Mouse (Mus musculus): ENCODE results near the gene Asxl2.
"Not testable (repeated sequence)": the region's sequence is repeated elsewhere in the genome, so short reads cannot be mapped to it uniquely, and the experiment has no call there.

Gene Asxl2

GRCm38 (mm10) chr12:3426530-3427034 is at the start of gene Asxl2:
Gene Asxl2, plus strand, starts transcription at chr12:3426857.
- DNase-seq, result peak; percentile 99

GRCm38 (mm10) chr12:3377190-3377589 is 49.5 kb upstream of the Asxl2 start:
- DNase-seq, result no peak

DNA sequence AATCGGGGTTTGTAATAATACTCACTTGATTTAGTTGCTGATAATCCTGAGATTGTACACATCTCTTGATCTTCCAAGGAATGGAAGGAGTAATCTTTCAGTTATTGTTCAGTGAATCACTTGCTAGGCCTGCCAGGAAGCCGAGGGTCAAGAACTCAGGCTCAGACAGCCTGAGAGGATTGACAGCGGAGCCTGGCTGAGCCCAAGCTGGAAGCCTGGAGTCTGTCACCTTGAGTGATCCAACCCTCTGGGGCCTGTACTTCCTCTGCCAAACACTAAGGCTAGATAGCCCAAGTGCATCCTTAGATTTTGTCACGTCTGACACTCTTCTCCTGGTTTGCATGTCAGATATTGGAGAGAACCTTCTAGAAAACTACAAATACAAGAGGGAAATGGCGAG is 48.9 kb upstream of the Asxl2 start:
- no peak for DNase-seq

DNA sequence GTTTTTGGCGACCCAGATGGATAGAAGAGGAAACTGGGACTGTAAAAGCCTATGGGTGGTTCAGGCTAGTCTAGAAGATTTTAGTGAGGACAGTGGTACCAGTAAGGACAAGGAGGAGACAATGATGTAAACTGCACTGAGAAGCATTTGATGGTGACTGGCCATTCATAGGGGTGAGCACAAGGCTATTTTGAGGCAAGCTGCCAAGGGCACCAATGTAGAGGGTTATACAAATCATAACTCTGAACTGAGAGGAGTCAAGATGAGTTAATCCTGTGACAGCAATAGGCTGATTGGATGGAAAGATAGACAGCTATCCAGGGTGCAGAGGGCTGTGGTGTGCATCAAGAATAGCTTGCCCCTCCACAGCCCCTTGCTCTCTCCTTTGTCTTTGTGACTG is 41.8 kb upstream of the Asxl2 start:
- no peak for DNase-seq

DNA sequence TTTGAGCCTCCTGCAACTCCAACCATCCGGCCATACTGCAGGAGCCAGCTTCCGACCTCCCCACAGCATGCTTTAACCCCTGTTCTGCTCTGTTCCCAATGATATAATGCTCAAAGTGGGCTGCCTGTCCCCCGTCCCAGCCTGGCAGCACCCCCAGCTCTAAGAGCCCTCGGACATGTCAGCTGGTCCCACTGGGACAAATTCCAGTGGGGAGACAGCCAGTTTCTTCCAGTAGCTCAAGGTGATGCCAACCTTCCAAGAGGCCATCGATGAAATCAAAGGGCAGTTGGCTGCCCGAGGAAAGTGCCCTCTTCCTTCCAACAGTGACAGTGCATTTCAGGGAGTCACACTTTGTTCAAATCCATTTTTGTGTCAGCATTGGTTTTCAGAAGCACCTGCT is 41.4 kb upstream of the Asxl2 start:
- no peak for DNase-seq

DNA sequence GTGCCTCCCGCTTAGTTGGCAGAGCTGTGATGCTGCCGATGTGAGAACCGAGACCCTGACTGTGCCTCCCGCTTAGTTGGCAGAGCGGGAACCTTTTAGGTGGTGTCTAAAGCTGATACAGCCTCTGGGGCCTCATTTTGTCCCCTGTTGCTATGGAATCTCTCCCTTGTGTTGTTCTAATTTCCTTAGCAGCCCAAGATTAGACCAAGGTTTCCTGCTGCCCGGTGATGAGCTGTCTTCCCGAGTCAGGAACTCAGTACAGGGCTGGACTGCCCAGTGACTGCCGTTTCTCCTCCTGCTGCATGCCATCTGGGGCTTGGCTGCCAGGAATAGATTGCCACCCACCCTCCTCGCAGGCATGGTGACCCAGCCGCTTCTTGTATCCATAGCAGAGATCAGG is 40.7 kb upstream of the Asxl2 start:
- no peak for DNase-seq

GRCm38 (mm10) chr12:3387891-3388290 is 38.8 kb upstream of the Asxl2 start:
- no peak for DNase-seq

DNA sequence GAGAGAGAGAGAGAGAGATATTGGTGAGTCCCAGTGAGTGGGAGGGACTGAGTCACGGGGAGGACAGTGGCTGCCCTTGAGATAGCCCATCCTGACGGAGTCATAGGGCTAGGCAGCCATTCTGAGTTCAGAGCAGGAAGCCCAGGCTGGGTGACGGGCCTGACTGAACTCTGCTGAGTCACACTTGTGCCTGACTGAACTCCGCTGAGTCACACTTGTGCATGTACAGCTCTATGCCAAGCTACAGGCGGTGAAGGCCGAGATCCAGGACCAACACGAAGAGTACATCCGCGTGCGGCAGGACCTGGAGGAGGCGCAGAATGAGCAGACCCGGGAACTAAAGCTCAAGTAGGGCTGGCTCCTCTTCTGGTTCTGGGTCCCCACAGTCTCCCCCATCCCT is 37.3 kb upstream of the Asxl2 start:
- no peak for DNase-seq

DNA sequence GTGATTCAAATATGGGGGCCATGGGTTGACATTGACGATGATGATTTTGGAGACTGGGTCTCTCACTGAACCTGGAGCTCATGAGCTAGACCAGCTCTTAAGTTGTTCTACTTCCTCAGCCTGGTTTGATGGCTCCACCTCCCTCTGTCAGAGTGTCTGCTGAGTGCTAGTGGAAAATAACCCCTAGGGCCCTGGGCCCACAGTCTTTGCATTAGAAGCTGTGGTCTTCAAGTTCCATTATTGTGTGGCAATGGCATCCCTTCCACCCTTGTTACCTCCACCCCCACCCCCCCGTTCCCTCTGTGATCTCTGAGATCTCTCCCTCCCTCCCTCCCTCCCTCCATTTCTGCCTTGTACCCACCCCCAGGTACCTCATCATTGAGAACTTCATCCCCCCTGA is 36.6 kb upstream of the Asxl2 start:
- no peak for DNase-seq

GRCm38 (mm10) chr12:3390577-3391262 is 35.9 kb upstream of the Asxl2 start:
- DNase-seq, result peak; percentile 87

- DNase-seq, result no peak
Observed at GRCm38 (mm10) chr12:3391276-3391675, 35.4 kb upstream of the Asxl2 start.

DNA sequence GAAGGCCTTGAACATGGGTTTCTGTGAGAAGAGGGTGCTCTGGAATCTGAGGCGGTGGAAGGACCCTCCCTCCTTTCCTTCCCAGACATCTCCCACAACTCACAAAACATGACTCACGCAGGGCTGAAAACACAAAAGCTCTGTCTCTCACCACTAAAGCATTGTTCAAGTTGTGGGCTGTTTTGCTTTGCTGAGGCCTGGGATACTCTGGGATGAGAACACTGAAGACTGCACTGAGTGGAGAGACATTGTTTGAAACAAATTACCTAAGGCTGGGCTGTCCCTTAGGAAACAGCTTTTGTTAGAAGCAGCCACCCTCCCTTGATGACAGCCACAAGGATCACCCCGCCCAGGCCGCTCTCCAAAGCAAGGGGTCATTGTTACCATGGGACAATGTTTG is 33.5 kb upstream of the Asxl2 start:
- DNase-seq, result no peak

DNA sequence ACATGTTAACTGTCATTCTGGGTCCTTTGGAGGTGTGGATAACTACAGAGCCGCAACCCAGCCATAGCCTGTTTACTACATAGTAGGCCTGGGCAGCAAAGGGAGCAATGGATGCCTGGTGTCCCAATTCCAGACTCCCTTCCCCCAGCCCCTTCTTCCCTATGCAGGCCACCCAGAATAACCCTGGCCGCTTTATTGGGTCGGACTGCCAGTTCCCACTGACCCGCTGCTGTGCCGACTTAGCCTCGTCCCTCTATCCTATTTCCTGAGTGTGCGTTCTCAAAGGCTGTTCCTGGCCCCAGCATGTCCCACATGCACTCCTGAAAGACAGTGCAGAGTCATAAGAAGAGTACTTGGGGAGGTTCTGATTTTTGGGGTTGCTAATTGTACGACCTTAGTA is 29.7 kb upstream of the Asxl2 start:
- no peak for DNase-seq

GRCm38 (mm10) chr12:3405662-3406061 is 21.0 kb upstream of the Asxl2 start:
- not testable (repeated sequence) for DNase-seq

DNA sequence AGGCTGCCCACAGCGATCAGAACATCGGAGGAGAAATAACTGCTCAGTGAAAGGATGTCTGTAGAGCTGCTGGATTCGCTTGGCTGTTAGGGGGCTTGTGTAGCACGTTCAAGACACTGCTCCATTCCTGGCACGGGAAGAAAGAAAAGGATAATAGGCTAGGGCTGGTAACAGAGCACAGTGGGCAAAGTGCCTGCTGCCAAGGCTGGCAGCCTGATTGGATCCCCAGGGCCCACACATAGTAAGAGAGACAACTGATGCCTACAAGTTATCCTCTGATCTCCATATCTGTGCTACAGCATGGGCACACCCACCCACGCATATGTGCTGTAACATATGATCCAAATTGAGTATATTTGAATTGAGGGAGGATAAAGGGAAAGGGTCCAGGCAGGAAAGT is 20.1 kb upstream of the Asxl2 start:
- DNase-seq, result no peak

DNA sequence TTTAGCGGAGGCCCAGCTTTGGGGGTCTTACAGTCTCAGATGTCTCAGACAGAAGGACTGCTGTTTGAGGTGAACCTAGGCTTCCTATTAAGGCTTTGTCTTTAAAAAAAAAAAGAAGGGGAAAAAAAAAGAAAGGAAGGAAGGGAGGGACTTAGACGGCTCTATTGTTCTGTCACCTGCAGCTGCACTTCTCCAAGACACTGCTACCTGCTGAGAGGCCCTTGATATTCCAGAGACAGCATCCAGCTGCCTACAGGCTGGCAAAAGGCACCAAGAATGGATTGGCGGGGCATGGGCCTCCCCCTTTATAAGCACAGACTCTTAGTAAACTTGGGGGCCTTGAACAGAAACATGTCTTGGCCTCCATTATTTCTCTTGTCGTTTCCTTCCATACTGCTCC is 11.7 kb upstream of the Asxl2 start:
- DNase-seq, result no peak

DNA sequence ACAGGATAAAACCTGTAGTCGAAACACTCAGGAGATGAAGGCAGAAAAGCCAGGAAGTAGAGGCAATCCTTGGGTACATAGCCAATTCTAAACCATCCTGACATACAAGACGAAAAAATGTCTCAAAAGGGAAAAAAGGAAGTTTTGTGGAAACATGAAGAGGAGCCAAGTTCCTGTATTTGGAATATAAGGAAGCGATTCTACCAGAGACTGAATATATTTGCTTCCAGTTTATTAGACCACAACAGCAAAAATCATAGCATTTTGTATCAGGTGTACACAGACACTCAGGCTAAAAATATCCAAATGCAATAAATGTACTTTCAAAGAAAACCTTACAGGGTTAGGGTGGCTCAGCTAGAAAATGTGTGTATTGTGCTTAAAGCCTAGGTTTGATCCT is 7.9 kb upstream of the Asxl2 start:
- DNase-seq, result no peak

- DNase-seq, result no peak
Observed at GRCm38 (mm10) chr12:3420519-3420918, 6.1 kb upstream of the Asxl2 start.

DNA sequence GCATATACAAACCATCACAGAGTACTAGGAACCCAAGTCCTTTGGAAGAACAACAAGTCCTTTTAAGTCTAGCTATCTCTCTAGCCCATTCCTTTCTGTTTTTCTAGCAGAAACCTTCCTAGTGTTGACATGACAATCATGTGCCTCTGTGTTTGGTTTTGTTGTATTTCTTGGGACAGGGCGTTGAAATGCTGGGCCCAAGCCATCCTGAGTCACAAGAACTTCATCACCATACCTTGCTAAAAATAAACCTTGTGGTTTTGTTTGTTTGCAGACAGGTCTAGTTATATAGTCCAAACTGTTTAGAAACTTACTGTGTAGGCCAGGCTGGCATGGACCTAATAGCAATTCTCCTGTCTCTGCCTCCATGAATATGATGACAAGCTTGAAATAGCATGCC is 3.9 kb upstream of the Asxl2 start:
- no peak for DNase-seq

DNA sequence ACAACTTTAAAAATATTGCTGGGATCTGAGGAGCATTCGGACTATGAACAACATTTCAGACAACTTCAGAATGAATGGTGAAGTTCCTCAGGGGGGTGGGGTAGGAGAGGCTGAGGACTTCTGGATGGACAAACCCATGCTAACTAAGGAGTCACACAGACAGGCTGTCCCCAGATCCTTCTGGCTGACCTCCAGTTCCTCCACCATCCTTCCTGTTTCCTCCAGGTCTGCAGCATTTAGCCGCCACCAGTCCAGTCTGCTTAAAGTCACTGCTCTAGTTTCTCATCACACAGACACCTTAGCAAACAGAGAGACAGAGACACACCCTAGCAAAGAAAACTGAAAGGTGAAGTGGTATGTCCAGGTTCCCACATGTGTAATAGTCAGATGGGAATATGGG is 2.5 kb upstream of the Asxl2 start:
- no peak for DNase-seq

- DNase-seq, result peak; percentile 55
Observed at GRCm38 (mm10) chr12:3425375-3426341, 999 bp upstream of the Asxl2 start.

DNA sequence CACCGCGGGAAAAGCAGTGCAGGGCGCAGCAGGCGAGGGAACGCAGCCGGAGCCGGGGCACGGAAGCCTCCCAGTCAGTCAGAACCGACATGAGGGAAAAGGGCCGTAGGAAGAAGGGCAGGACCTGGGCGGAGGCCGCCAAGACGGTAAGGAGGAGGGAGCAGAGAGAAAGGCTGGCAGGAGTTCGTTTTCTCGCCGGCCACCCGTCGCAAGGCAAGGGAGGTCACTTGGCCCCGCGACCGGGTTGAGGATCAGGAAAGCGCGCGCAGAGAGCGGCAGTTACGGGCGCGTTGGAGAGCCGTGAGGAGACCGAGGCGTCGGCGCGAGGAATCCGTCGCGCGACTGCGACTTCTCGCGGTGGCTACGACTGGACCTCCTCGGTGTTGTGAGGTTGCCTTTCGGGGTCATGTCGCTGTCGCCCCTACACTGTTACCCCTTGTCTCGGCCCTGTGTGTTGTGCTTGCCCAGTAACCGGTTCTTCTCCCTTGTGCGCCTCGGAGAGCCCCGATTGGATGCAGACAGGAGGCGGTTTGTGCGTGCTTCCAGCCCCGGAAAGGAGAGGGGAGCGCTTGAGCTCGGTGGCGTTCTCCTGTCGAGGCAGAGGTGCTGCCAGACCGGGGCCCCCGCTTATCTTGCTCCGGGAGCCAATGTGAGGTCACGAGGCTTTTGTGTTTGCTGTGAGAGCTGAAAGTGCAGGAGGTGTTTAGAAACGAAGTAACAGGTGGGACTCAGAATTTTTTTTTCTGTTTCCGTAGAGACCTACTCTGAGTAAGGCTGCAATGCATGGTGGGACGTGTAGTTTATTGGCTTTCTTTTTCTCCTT is 621 bp downstream of the Asxl2 start:
- peak; percentile 78 for DNase-seq

Data from embryo, embryonic 11 days (tissue).